Mouse (Mus musculus) limb, embryonic 11.5 days (tissue): ENCODE measurements around the gene Rfk. TPM values are rescaled to one million over a fixed set of nuclear protein-coding genes. Genes with fewer than 3 reads are reported as not detected.
A peak's percentile ranks its signal among the peaks of the same experiment; 100 is the strongest.

Experiments used
- ATAC-seq: fragments of 200-750 bp; cut with Nextera tagmentation; 2 replicates; pipeline ENCODE4 v1.8.0; 2017; ENCODE audit warnings: low read depth; ENCODE audit not compliant: insufficient number of reproducible peaks, low FRiP score, low TSS enrichment
- DNase-seq: peaks from one replicate; pipeline ENCODE4 v3.0.0-alpha.2; 2015; ENCODE audit warnings: low spot score
- H3K27ac ChIP-seq: fragments of 300-500 bp; sonication (generic); replicated peaks from 2 replicates; pipeline ENCODE4 v1.5.1; 2014; ENCODE audit warnings: low read depth, mild to moderate bottlenecking, low read length
- H3K27me3 ChIP-seq: fragments of 300-500 bp; sonication (generic); 2 replicates; pipeline ENCODE4 v1.6.1; 2014; ENCODE audit warnings: mild to moderate bottlenecking, low read length, mixed read lengths; ENCODE audit not compliant: control insufficient read depth, insufficient read depth
- H3K36me3 ChIP-seq: fragments of 300-500 bp; sonication (generic); 2 replicates; pipeline ENCODE4 v1.6.1; 2014; ENCODE audit warnings: mild to moderate bottlenecking, low read length, moderate library complexity, mixed read lengths; ENCODE audit not compliant: control insufficient read depth, insufficient read depth
- H3K4me1 ChIP-seq: fragments of 300-500 bp; sonication (generic); 2 replicates; pipeline ENCODE4 v1.6.1; 2014; ENCODE audit warnings: low read length, mixed read lengths; ENCODE audit not compliant: control insufficient read depth, insufficient read depth
- H3K4me2 ChIP-seq: fragments of 300-500 bp; sonication (generic); 2 replicates; pipeline ENCODE4 v1.6.1; 2014; ENCODE audit warnings: low read depth, mild to moderate bottlenecking, moderate library complexity; ENCODE audit not compliant: severe bottlenecking
- H3K4me3 ChIP-seq: fragments of 300-500 bp; sonication (generic); 2 replicates; pipeline ENCODE4 v1.5.1; 2014; ENCODE audit warnings: low read depth, low read length
- H3K9ac ChIP-seq: fragments of 300-500 bp; sonication (generic); 2 replicates; pipeline ENCODE4 v1.6.1; 2014; ENCODE audit warnings: mild to moderate bottlenecking, low read length
- H3K9me3 ChIP-seq: fragments of 300-500 bp; sonication (generic); 2 replicates; pipeline ENCODE4 v1.6.1; 2016; ENCODE audit warnings: low read length; ENCODE audit not compliant: control insufficient read depth
- WGBS: fragments of 180-500 bp; shearing (Covaris S2); extraction: QIAGEN DNeasy Blood & Tissue Kit; methylation state at CpG from one replicate; pipeline ENCODE4 v1.1.7; 2014; 5-methylcytosine and 5-hydroxymethylcytosine counted together
- polyA plus RNA-seq: library from polyadenylated mRNA; unstranded; fragments of >200 nt; fragmentation: Nextera tagmentation; extraction: Ambion mirVana; gene quantifications from 2 replicates; pipeline ENCODE4 v1.2.1, GENCODE M21; 2014

Rfk gene
- polyA plus RNA-seq, 1 experiment from 2014 or later = 68.7 TPM

DNA sequence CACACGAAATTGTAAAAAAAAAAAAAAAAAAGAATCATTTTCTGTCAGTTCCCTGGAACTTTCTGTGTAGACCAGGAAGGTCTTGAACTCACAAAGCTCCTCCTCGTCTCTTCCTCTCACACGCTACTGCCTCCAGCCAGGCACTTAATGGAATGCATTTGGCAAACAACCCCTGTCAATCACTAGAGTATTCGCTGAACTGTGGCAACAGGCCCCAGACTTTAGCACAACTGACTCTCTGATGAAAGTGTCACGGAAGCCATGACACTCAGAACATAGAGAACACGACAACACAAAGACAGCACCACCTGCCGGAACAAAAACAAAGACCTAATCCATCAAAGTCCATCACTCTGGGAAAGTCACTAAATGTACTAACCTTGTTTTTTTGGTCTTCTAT lies 24.3 kb upstream of the Rfk start:
- Histone ChIP-seq H3K27me3 (no peaks in the 10 kb centered on the region), H3K36me3 (no peaks in the 10 kb centered on the region), H3K9ac (no peak overlapping the region), H3K4me2 (no peak overlapping the region), H3K9me3 (no peaks in the 10 kb centered on the region), H3K4me1 (no peaks in the 10 kb centered on the region), H3K27ac (no peak overlapping the region), H3K4me3 (no peak overlapping the region)
- DNase-seq (no peak), ATAC-seq (no peak)
- 76% methylated on average over 7 of the region's 7 CpGs for WGBS

DNA sequence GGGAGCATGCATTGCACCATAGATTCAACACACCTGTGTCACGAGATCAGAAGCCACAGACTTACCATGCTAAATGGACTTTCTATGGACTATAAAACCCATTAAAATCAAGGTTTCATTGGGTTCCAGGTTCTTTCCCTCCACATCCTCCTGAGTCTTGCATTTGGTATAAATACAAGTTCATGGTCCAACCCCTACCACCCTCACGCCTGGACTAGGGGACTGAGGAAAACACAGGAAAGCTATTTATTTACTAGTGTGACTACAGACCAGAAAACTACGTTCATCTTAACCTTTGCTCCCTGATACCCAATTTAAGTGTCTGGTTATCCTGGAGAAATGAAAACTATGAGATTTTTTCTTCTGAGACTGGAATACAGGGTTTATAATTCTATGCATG lies 21.1 kb upstream of the Rfk start, which contains the start of gene Gcnt1:
Gene Gcnt1, minus strand, starts transcription at position 144 of the 400 bp plus-strand sequence.
- no peaks in the 10 kb centered on the region for H3K36me3 ChIP-seq
- WGBS = 90% methylated on average over 3 of the region's 3 CpGs

GRCm38 (mm10) chr19:17378845-17379244 lies 15.0 kb upstream of the Rfk start:
- H3K9ac ChIP-seq = no peak overlapping the region
- no peak overlapping the region for H3K4me2 ChIP-seq
- no peaks in the 10 kb centered on the region for H3K9me3 ChIP-seq
- H3K4me3 ChIP-seq = no peak overlapping the region
- H3K4me1 ChIP-seq = no peaks in the 10 kb centered on the region
- no peaks in the 10 kb centered on the region for H3K27me3 ChIP-seq
- ATAC-seq (no peak), DNase-seq (no peak)
- no peaks in the 10 kb centered on the region for H3K36me3 ChIP-seq
- H3K27ac ChIP-seq = no peak overlapping the region

More for the DNA sequence above, 21.1 kb upstream of the Rfk start, which contains the start of gene Gcnt1:
- Histone ChIP-seq H3K4me2 (no peak within 1 kb of the TSS), H3K4me1 (no peaks in the 10 kb centered on the region), H3K9me3 (no peaks in the 10 kb centered on the region), H3K27ac (no peak within 1 kb of the TSS), H3K4me3 (no peak within 1 kb of the TSS), H3K9ac (no peak within 1 kb of the TSS), H3K27me3 (no peaks in the 10 kb centered on the region)
- no peak for DNase-seq
- no peak for ATAC-seq

- WGBS = 71% methylated on average over 7 of the region's 7 CpGs
- no peaks in the 10 kb centered on the region for H3K4me1 ChIP-seq
- ATAC-seq = no peak
These were observed 13.3 kb upstream of the Rfk start for GRCm38 (mm10) chr19:17380549-17380948.

GRCm38 (mm10) chr19:17382807-17383397 lies 10.9 kb upstream of the Rfk start:
- no peak overlapping the region for H3K27ac ChIP-seq
- WGBS = 83% methylated on average over 6 of the region's 6 CpGs
- ATAC-seq (no peak), DNase-seq (no peak)
- H3K9me3 ChIP-seq = no peaks in the 10 kb centered on the region
- no peak overlapping the region for H3K4me3 ChIP-seq
- no peaks in the 10 kb centered on the region for H3K27me3 ChIP-seq
- H3K9ac ChIP-seq = no peak overlapping the region
- no peaks in the 10 kb centered on the region for H3K4me1 ChIP-seq
- H3K36me3 ChIP-seq = no peaks in the 10 kb centered on the region
- H3K4me2 ChIP-seq = no peak overlapping the region

More at GRCm38 (mm10) chr19:17380549-17380948, 13.3 kb upstream of the Rfk start:
- Histone ChIP-seq H3K4me2 (no peak overlapping the region), H3K9me3 (no peaks in the 10 kb centered on the region), H3K27ac (no peak overlapping the region), H3K9ac (no peak overlapping the region), H3K4me3 (no peak overlapping the region), H3K36me3 (no peaks in the 10 kb centered on the region), H3K27me3 (no peaks in the 10 kb centered on the region)
- DNase-seq = no peak

GRCm38 (mm10) chr19:17385022-17385421 lies 8.8 kb upstream of the Rfk start:
- Histone ChIP-seq H3K9me3 (no peaks in the 10 kb centered on the region), H3K9ac (no peak overlapping the region), H3K27ac (no peak overlapping the region), H3K27me3 (no peaks in the 10 kb centered on the region), H3K4me1 (no peaks in the 10 kb centered on the region), H3K4me3 (no peak overlapping the region), H3K36me3 (no peaks in the 10 kb centered on the region), H3K4me2 (no peak overlapping the region)
- no peak for DNase-seq
- WGBS = 95% methylated on average over 4 of the region's 4 CpGs
- ATAC-seq = no peak

DNA sequence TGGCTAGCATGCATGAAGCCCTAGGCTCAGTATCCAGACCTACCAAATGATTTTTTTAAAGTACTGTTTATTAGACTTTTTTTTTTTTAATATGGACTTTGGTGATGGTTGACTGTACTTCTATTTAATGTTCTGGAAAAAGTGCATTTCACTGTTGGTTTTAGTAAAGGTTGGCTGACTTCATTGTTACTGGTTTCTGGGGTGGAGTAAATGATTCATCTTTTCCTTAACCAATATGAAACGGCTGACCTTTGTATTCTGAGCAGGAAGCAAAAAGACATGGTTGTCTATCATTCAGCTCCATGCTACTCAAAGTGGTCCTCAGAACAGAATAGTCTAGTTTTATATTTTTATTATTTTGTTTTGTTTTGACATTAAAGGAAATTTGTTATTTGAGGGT lies 8.4 kb upstream of the Rfk start:
- 95% methylated on average over 1 of the region's 1 CpGs for WGBS
- DNase-seq (no peak), ATAC-seq (no peak)

GRCm38 (mm10) chr19:17386424-17386823 lies 7.4 kb upstream of the Rfk start:
- Histone ChIP-seq H3K9me3 (no peaks in the 10 kb centered on the region), H3K9ac (no peak overlapping the region), H3K4me3 (no peak overlapping the region), H3K4me2 (no peak overlapping the region), H3K4me1 (no peaks in the 10 kb centered on the region), H3K27ac (no peak overlapping the region), H3K36me3 (no peaks in the 10 kb centered on the region), H3K27me3 (no peaks in the 10 kb centered on the region)
- DNase-seq (no peak), ATAC-seq (no peak)
- whole genome bisulfite sequencing = 72% methylated on average over 6 of the region's 6 CpGs

More for the DNA sequence above, 8.4 kb upstream of the Rfk start:
- no peak overlapping the region for H3K4me3 ChIP-seq
- no peaks in the 10 kb centered on the region for H3K9me3 ChIP-seq
- H3K36me3 ChIP-seq = no peaks in the 10 kb centered on the region
- H3K4me1 ChIP-seq = no peaks in the 10 kb centered on the region
- H3K9ac ChIP-seq = no peak overlapping the region
- no peak overlapping the region for H3K4me2 ChIP-seq
- no peak overlapping the region for H3K27ac ChIP-seq
- H3K27me3 ChIP-seq = no peaks in the 10 kb centered on the region

GRCm38 (mm10) chr19:17388404-17388803 lies 5.4 kb upstream of the Rfk start:
- no peak overlapping the region for H3K9ac ChIP-seq
- H3K27ac ChIP-seq = no peak overlapping the region
- WGBS = 29% methylated on average over 2 of the region's 2 CpGs
- no peak overlapping the region for H3K4me3 ChIP-seq
- ATAC-seq (no peak), DNase-seq (peak; percentile 23)
- H3K36me3 ChIP-seq = no peaks in the 10 kb centered on the region
- no peaks in the 10 kb centered on the region for H3K9me3 ChIP-seq
- H3K4me2 ChIP-seq = no peak overlapping the region
- H3K27me3 ChIP-seq = no peaks in the 10 kb centered on the region
- H3K4me1 ChIP-seq = no peaks in the 10 kb centered on the region
